Mouse (Mus musculus) cerebellum, adult 9-10 months (tissue): ENCODE results near the gene Rnf145.

Experiments used
- DNase-seq: peaks from one replicate; pipeline ENCODE4 v3.0.0; 2022

Rnf145 gene

GRCm38 (mm10) chr11:44537403-44537802, 18.6 kb downstream of the Rnf145 start:
- DNase-seq = no peak

- no peak for DNase-seq
These were observed 19.3 kb downstream of the Rnf145 start for GRCm38 (mm10) chr11:44538101-44538500.

- no peak for DNase-seq
These were observed 19.9 kb downstream of the Rnf145 start for GRCm38 (mm10) chr11:44538501-44539290.

GRCm38 (mm10) chr11:44539291-44539930, 20.6 kb downstream of the Rnf145 start:
- DNase-seq = no peak

- no peak for DNase-seq
These were observed 21.5 kb downstream of the Rnf145 start for GRCm38 (mm10) chr11:44540243-44540642.

GRCm38 (mm10) chr11:44541280-44541679, 22.5 kb downstream of the Rnf145 start:
- no peak for DNase-seq

GRCm38 (mm10) chr11:44541813-44542212, 23.0 kb downstream of the Rnf145 start:
- no peak for DNase-seq

GRCm38 (mm10) chr11:44543593-44543992, 24.8 kb downstream of the Rnf145 start:
- no peak for DNase-seq

GRCm38 (mm10) chr11:44543996-44544395, 25.2 kb downstream of the Rnf145 start:
- no peak for DNase-seq

- no peak for DNase-seq
These were observed 26.4 kb downstream of the Rnf145 start for GRCm38 (mm10) chr11:44545181-44545580.

GRCm38 (mm10) chr11:44546250-44546649, 27.5 kb downstream of the Rnf145 start:
- DNase-seq = no peak

- no peak for DNase-seq
These were observed 29.0 kb downstream of the Rnf145 start for GRCm38 (mm10) chr11:44547651-44548196.

GRCm38 (mm10) chr11:44548816-44549215, 30.1 kb downstream of the Rnf145 start:
- DNase-seq = no peak

GRCm38 (mm10) chr11:44549511-44550278, 30.9 kb downstream of the Rnf145 start:
- DNase-seq = no peak

- DNase-seq = no peak
These were observed 32.2 kb downstream of the Rnf145 start for GRCm38 (mm10) chr11:44550996-44551395.

- no peak for DNase-seq
These were observed 35.6 kb downstream of the Rnf145 start for GRCm38 (mm10) chr11:44554339-44554738.

- DNase-seq = no peak
These were observed 39.8 kb downstream of the Rnf145 start for GRCm38 (mm10) chr11:44558521-44558920.

- DNase-seq = no peak
These were observed 40.7 kb downstream of the Rnf145 start for GRCm38 (mm10) chr11:44559466-44559865.

GRCm38 (mm10) chr11:44560396-44560795, 41.6 kb downstream of the Rnf145 start:
- peak; percentile 55 for DNase-seq

- DNase-seq = no peak
These were observed 42.8 kb downstream of the Rnf145 start for GRCm38 (mm10) chr11:44561476-44562015.

- no peak for DNase-seq
These were observed 43.8 kb downstream of the Rnf145 start for GRCm38 (mm10) chr11:44562389-44563135.

- no peak for DNase-seq
These were observed 45.6 kb downstream of the Rnf145 start for GRCm38 (mm10) chr11:44564245-44564864.
